Mouse (Mus musculus) kidney, adult 2 months (tissue): ENCODE measurements at regions not wholly inside any gene's neighbourhood (a gene's known extent, or its start where the extent isn't known, plus 50 kb on each side); places are given as distances from the start of the nearest gene placed in this dataset.

Experiments used
- DNase-seq: peaks from one replicate; pipeline ENCODE4 v3.0.0; 2021
- H3K27ac ChIP-seq: fragments of 200-500 bp; 2 replicates; pipeline ENCODE4 v1.5.1; 2012; ENCODE audit warnings: low read depth, low read length, control low read depth, inconsistent platforms; ENCODE audit not compliant: insufficient read depth
- H3K27me3 ChIP-seq: fragments of 200-500 bp; replicated peaks from 2 replicates; pipeline ENCODE4 v1.6.1; 2012; ENCODE audit warnings: mild to moderate bottlenecking, moderate library complexity, low read length, inconsistent platforms; ENCODE audit not compliant: control insufficient read depth, insufficient read depth
- H3K36me3 ChIP-seq: fragments of 200-500 bp; 2 replicates; pipeline ENCODE4 v1.6.1; 2012; ENCODE audit warnings: mild to moderate bottlenecking, moderate library complexity, low read length, inconsistent platforms; ENCODE audit not compliant: control insufficient read depth, insufficient read depth
- H3K4me1 ChIP-seq: fragments of 200-500 bp; 2 replicates; pipeline ENCODE4 v1.6.1; 2011; ENCODE audit warnings: low read length; ENCODE audit not compliant: control insufficient read depth, insufficient read depth
- H3K4me3 ChIP-seq: fragments of 200-500 bp; 2 replicates; pipeline ENCODE4 v1.5.1; 2011; ENCODE audit warnings: mild to moderate bottlenecking, low read depth, low read length, control low read depth; ENCODE audit not compliant: insufficient read depth
- CTCF ChIP-seq: fragments of 200-500 bp; conservative IDR thresholded peaks from 2 replicates; pipeline ENCODE4 v1.5.1; 2011; ENCODE audit warnings: low read depth, mild to moderate bottlenecking, control low read depth, low read length, moderate library complexity, mixed read lengths; ENCODE audit not compliant: insufficient read depth, insufficient read length
- POLR2A ChIP-seq: fragments of 200-500 bp; IDR thresholded peaks from one replicate; pipeline ENCODE4 v1.6.1; 2011; ENCODE audit warnings: low read depth, low read length, control low read depth
- WGBS: fragments of 180-500 bp; shearing (Covaris S2); methylation state at CpG from one replicate; pipeline ENCODE4 v1.1.7; 2018; 5-methylcytosine and 5-hydroxymethylcytosine counted together

- H3K4me1 ChIP-seq = no peaks in the 10 kb centered on the region
- no peaks in the 10 kb centered on the region for H3K27me3 ChIP-seq
- H3K36me3 ChIP-seq = no peaks in the 10 kb centered on the region
- DNase-seq = no peak
- H3K4me3 ChIP-seq = no peak overlapping the region
- WGBS = 72% methylated on average over 7 of the region's 7 CpGs
- H3K27ac ChIP-seq = no peak overlapping the region
- no peak for TF ChIP-seq POLR2A
- no peak for TF ChIP-seq CTCF
These were observed 62.3 kb upstream of the Serp2 start for GRCm38 (mm10) chr14:76619038-76619409.

DNA sequence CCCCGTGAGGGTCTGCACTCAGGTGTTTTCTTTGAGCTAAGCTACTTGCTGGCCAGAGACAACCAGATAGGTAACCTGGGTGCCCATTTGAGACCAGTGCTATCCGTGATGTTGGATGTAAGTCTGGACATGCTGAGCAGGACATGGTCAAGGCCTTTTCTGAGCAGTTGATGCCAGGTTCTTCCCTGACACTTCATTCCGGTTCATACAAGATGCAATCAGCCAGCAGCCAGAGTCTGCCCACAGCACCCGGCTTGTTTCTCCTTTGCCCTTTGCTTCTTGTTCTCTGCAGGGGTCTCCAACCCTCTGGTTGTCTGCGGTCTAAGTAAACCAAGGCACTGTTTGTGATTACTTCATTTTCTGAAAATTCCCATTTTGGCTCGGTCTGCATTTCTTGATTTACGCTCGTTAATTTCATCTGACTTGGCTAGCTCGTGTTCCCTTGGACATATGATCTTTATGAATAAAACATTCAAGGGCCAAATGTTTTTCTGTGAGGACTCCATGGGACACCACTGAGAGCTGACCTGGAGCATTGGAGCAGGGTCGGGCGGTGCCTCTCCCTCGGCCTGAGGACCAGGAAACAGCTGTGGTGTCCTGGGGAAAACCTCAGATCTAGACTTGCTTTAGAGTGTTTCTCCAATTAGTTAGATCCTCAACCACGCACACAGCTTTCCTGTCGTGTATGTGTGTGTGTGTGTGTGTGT is 61.8 kb upstream of the Serp2 start:
- H3K36me3 ChIP-seq = no peaks in the 10 kb centered on the region
- H3K27me3 ChIP-seq = no peaks in the 10 kb centered on the region
- TF ChIP-seq CTCF (no peak), POLR2A (no peak)
- WGBS = 59% methylated on average over 14 of the region's 14 CpGs
- H3K4me1 ChIP-seq = no peaks in the 10 kb centered on the region
- no peak overlapping the region for H3K27ac ChIP-seq
- DNase-seq = no peak
- H3K4me3 ChIP-seq = no peak overlapping the region

DNA sequence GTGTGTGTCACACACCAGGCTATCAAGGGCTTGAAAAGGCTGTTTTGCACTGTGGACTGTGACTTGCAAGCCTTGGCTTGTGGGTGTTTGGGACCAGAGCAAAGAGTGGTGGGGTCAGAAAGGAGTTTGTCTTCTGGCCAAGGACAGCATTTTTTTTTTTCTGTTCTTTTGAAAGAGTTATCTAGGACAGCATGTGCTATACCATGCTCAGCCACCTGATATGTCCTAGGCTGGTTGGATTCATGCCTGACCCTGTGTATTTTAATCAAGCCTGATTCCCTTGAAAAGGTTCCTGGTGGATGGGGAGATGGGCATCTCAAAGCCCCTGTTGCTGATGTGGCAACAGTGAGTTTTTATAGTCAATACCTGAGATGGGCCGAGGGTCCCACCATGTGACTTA is 61.2 kb upstream of the Serp2 start:
- Histone ChIP-seq H3K4me3 (no peak overlapping the region), H3K27ac (no peak overlapping the region), H3K4me1 (no peaks in the 10 kb centered on the region), H3K36me3 (no peaks in the 10 kb centered on the region), H3K27me3 (no peaks in the 10 kb centered on the region)
- DNase-seq = no peak
- 85% methylated on average over 1 of the region's 1 CpGs for WGBS
- TF ChIP-seq CTCF (no peak), POLR2A (no peak)

DNA sequence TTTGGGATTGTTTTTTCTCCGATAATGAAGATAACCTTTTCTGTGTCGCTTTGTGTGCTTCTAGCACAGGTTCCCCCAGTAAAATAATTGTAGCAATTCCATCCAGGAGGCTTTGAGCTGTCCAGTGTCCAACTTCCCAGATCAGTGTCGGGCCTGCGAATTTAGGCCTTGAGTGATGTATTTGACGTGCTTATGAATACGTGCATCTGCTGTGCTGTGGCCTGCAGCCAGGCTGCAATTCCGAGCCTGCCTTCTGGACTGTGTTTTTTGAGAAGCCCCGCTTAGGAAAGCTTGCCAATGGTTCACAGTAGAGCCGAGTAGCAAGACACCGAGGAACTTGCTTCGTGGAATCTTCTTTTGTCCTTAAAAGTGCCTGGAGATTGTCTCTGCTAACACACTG is 60.8 kb upstream of the Serp2 start:
- no peaks in the 10 kb centered on the region for H3K36me3 ChIP-seq
- DNase-seq = no peak
- no peak overlapping the region for H3K27ac ChIP-seq
- H3K4me3 ChIP-seq = no peak overlapping the region
- TF ChIP-seq POLR2A (no peak), CTCF (no peak)
- 83% methylated on average over 11 of the region's 11 CpGs for WGBS
- H3K4me1 ChIP-seq = no peaks in the 10 kb centered on the region
- no peaks in the 10 kb centered on the region for H3K27me3 ChIP-seq

GRCm38 (mm10) chr14:76616367-76616683 is 59.6 kb upstream of the Serp2 start:
- Histone ChIP-seq H3K4me3 (no peak overlapping the region), H3K27me3 (no peaks in the 10 kb centered on the region), H3K36me3 (no peaks in the 10 kb centered on the region), H3K27ac (no peak overlapping the region), H3K4me1 (no peaks in the 10 kb centered on the region)
- 44% methylated on average over 3 of the region's 3 CpGs for WGBS
- no peak for TF ChIP-seq POLR2A
- no peak for TF ChIP-seq CTCF
- DNase-seq = no peak

GRCm38 (mm10) chr14:76615603-76616366 is 59.1 kb upstream of the Serp2 start:
- Histone ChIP-seq H3K4me3 (no peak overlapping the region), H3K27ac (no peak overlapping the region), H3K4me1 (no peaks in the 10 kb centered on the region), H3K36me3 (no peaks in the 10 kb centered on the region), H3K27me3 (no peaks in the 10 kb centered on the region)
- DNase-seq = no peak
- WGBS = 87% methylated on average over 8 of the region's 8 CpGs
- TF ChIP-seq POLR2A (no peak), CTCF (no peak)

GRCm38 (mm10) chr14:76615182-76615581 is 58.5 kb upstream of the Serp2 start:
- no peak for DNase-seq
- Histone ChIP-seq H3K4me3 (no peak overlapping the region), H3K27me3 (no peaks in the 10 kb centered on the region), H3K36me3 (no peaks in the 10 kb centered on the region), H3K4me1 (0 out of 2 replicates have a peak, but pooled peaks cover 2% of the 10 kb centered on the region), H3K27ac (no peak overlapping the region)
- TF ChIP-seq POLR2A (no peak), CTCF (no peak)
- 84% methylated on average over 11 of the region's 11 CpGs for WGBS

DNA sequence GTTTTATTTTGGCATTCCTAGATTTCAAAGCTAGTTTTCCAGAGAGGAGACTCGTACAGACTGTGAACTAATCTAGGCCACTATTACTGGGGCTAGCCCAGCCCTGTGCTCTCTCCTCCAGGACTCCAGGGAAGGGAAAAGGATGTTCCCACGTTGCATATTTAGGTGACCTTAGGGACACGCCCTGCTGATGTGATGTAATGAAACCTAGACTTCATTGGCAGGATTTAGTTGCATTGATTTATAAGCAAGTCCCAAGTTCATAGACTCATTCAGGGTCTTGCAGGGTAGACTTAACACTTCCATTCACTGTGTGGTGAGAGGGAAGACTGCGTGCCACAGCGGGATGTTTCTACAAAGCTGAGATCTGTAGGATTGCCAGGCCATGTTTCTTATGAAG is 58.0 kb upstream of the Serp2 start:
- H3K4me3 ChIP-seq = no peak overlapping the region
- no peak for TF ChIP-seq CTCF
- TF ChIP-seq POLR2A = no peak
- WGBS = 76% methylated on average over 5 of the region's 5 CpGs
- no peak for DNase-seq
- no peak overlapping the region for H3K27ac ChIP-seq
- H3K36me3 ChIP-seq = no peaks in the 10 kb centered on the region
- H3K4me1 ChIP-seq = 0 out of 2 replicates have a peak, but pooled peaks cover 2% of the 10 kb centered on the region
- H3K27me3 ChIP-seq = no peaks in the 10 kb centered on the region
